Mouse (Mus musculus): ENCODE measurements around the gene Wdr45. TPM values are rescaled to one million over a fixed set of nuclear protein-coding genes. Genes with fewer than 3 reads are reported as not detected.

Wdr45 gene
- total and polyA plus RNA-seq, 3 experiments = 18.0 to 24.1 (median 21.4) TPM

- H3K79me2 ChIP-seq (replicated peaks; ENCODE audit: control insufficient read depth, extremely low read depth, insufficient read depth, poor library complexity, severe bottlenecking) = peaks cover 20% of the 10 kb centered on the region
- peak overlapping the region; percentile 66 for H3K9ac ChIP-seq (ENCODE audit: insufficient read depth, low read depth)
- peak overlapping the region; percentile 41; the same call in 1 of the 2 replicates for H3K4me2 ChIP-seq (ENCODE audit: insufficient read depth, low read depth, poor library complexity, severe bottlenecking)
- no peaks in the 10 kb centered on the region for H3K27me3 ChIP-seq (replicated peaks)
- TF ChIP-seq IRF4 (IDR thresholded peaks at IDR 0.05; ENCODE audit: low read depth, low read length) (no peak), MAZ (IDR thresholded peaks at IDR 0.05; ENCODE audit: low read depth, low read length) (no peak), ETS1 (conservative IDR thresholded peaks at IDR 0.05; ENCODE audit: low read depth, low read length) (0 out of 2 replicates have a peak, but pooled peaks have one; percentile 2), SIN3A (IDR thresholded peaks at IDR 0.05; ENCODE audit: low read length) (peak; percentile 45; the same call in 1 of the 2 replicates)
- no peaks in the 10 kb centered on the region for H3K9me3 ChIP-seq (replicated peaks; ENCODE audit: low read length)
- in situ Hi-C loops (cut with MboI; ENCODE audit: low pct_ligation_motif_present, low pct_unique_long_range_greater_than_20kb, low sequenced_read_pairs) (no loop called here), dilution Hi-C loops (cut with MboI; ENCODE audit: extremely low pct_ligation_motif_present, extremely low pct_unique_long_range_greater_than_20kb, low sequenced_read_pairs) (no loop called here)
- peaks cover 20 to 25% of the 10 kb centered on the region in 2 experiments for H3K36me3 ChIP-seq (replicated peaks in 1 of 2; ENCODE audit: control insufficient read depth in 1 of 2, insufficient read depth in 1 of 2, low read length in 1 of 2)
- peak overlapping the region; percentile 49; the same call in 1 of the 2 replicates for H3K27ac ChIP-seq (ENCODE audit: insufficient read depth, low read depth)
- DNase-seq (ENCODE audit: extremely low read depth) = no peak
- peaks cover 2 to 19% of the 10 kb centered on the region in 2 experiments; a peak in 3 of 4 replicates for H3K4me1 ChIP-seq (ENCODE audit: control insufficient read depth in 1 of 2, insufficient read depth in 2 of 2)
- H3K4me3 ChIP-seq (replicated peaks in 1 of 3; ENCODE audit: low read depth in 2 of 3, low read length in 2 of 3, poor library complexity in 1 of 3) = peak overlapping the region; percentile 66 to 88 (median 70)
These were observed 48.7 kb downstream of the Wdr45 start for GRCm38 (mm10) chrX:7762921-7763197.

- Histone ChIP-seq H3K36me3 (replicated peaks in 1 of 2; ENCODE audit: control insufficient read depth in 1 of 2, insufficient read depth in 1 of 2, low read length in 1 of 2) (peaks cover 26 to 34% of the 10 kb centered on the region in 2 experiments), H3K4me1 (ENCODE audit: control insufficient read depth in 1 of 2, insufficient read depth in 2 of 2) (peaks cover 2 to 19% of the 10 kb centered on the region in 2 experiments; a peak in 3 of 4 replicates), H3K9me3 (replicated peaks; ENCODE audit: low read length) (no peaks in the 10 kb centered on the region), H3K27ac (ENCODE audit: insufficient read depth, low read depth) (no peak overlapping the region), H3K9ac (ENCODE audit: insufficient read depth, low read depth) (peak overlapping the region; percentile 66), H3K4me2 (ENCODE audit: insufficient read depth, low read depth, poor library complexity, severe bottlenecking) (peak overlapping the region; percentile 41), H3K79me2 (replicated peaks; ENCODE audit: control insufficient read depth, extremely low read depth, insufficient read depth, poor library complexity, severe bottlenecking) (peaks cover 20% of the 10 kb centered on the region), H3K27me3 (replicated peaks) (no peaks in the 10 kb centered on the region), H3K4me3 (replicated peaks in 1 of 3; ENCODE audit: low read depth in 2 of 3, low read length in 2 of 3, poor library complexity in 1 of 3) (peak overlapping the region; percentile 66 to 88 (median 70))
- dilution Hi-C loops (cut with MboI; ENCODE audit: extremely low pct_ligation_motif_present, extremely low pct_unique_long_range_greater_than_20kb, low sequenced_read_pairs) = no loop called here
- DNase-seq (ENCODE audit: extremely low read depth) = no peak
- in situ Hi-C loops (cut with MboI; ENCODE audit: low pct_ligation_motif_present, low pct_unique_long_range_greater_than_20kb, low sequenced_read_pairs) = no loop called here
- no peak for TF ChIP-seq RAD21 (IDR thresholded peaks at IDR 0.05; ENCODE audit: low read depth, low read length)
- TF ChIP-seq ZKSCAN1 (IDR thresholded peaks at IDR 0.05; ENCODE audit: borderline replicate concordance, low read depth, low read length) = no peak
- TF ChIP-seq USF2 (conservative IDR thresholded peaks at IDR 0.05; ENCODE audit: low read depth, low read length) = no peak
- TF ChIP-seq ETS1 (conservative IDR thresholded peaks at IDR 0.05; ENCODE audit: low read depth, low read length) = no peak
- no peak for TF ChIP-seq HCFC1 (IDR thresholded peaks at IDR 0.05; ENCODE audit: low read depth, low read length)
- no peak for TF ChIP-seq NELFE (IDR thresholded peaks at IDR 0.05; ENCODE audit: low read depth, low read length)
- TF ChIP-seq ZMIZ1 (IDR thresholded peaks at IDR 0.05; ENCODE audit: low read depth, low read length) = no peak
- TF ChIP-seq BHLHE40 (IDR thresholded peaks at IDR 0.05; ENCODE audit: low read depth, low read length) = no peak
- TF ChIP-seq JUN (IDR thresholded peaks at IDR 0.05; ENCODE audit: insufficient read depth, low read depth, low read length) = no peak
- no peak for TF ChIP-seq MXI1 (IDR thresholded peaks at IDR 0.05; ENCODE audit: low read depth, low read length)
- TF ChIP-seq MYC (IDR thresholded peaks at IDR 0.05; ENCODE audit: low read depth, low read length) = no peak
- TF ChIP-seq MAFK (IDR thresholded peaks at IDR 0.05; ENCODE audit: insufficient replicate concordance, low read length) = no peak
- TF ChIP-seq TBP (conservative IDR thresholded peaks at IDR 0.05; ENCODE audit: low read depth, low read length) = no peak
- no peak for TF ChIP-seq POLR2A (IDR thresholded peaks at IDR 0.05; ENCODE audit: low read depth, low read length)
- no peak for TF ChIP-seq RCOR1 (conservative IDR thresholded peaks at IDR 0.05; ENCODE audit: low read depth, low read length)
- no peak; the same call in 1 of the 2 replicates for TF ChIP-seq SIN3A (IDR thresholded peaks at IDR 0.05; ENCODE audit: low read length)
- no peak for TF ChIP-seq EP300 (IDR thresholded peaks at IDR 0.05; ENCODE audit: low read length)
- TF ChIP-seq NRF1 (IDR thresholded peaks at IDR 0.05; ENCODE audit: low read depth, low read length) = no peak
- TF ChIP-seq TCF12 (IDR thresholded peaks at IDR 0.05; ENCODE audit: low read depth, low read length) = no peak
These were observed 49.7 kb downstream of the Wdr45 start for GRCm38 (mm10) chrX:7763631-7764393.

All from CH12.LX (cell line).